Mouse (Mus musculus) gastrocnemius, adult 2 months (tissue): ENCODE results near the gene Hyal6. TPM values are rescaled to one million over a fixed set of nuclear protein-coding genes. Genes with fewer than 3 reads are reported as not detected.

Source experiments
- DNase-seq: peaks from one replicate; pipeline ENCODE4 v3.0.0; 2022
- H3K27ac ChIP-seq: fragments of 200-600 bp; 2 replicates; pipeline ENCODE4 v1.8.1; 2022; ENCODE audit warnings: mild to moderate bottlenecking
- H3K4me3 ChIP-seq: fragments of 200-600 bp; 2 replicates; pipeline ENCODE4 v1.8.1; 2022; ENCODE audit warnings: mild to moderate bottlenecking, moderate library complexity
- CTCF ChIP-seq: fragments of 200-600 bp; IDR thresholded peaks from 2 replicates; pipeline ENCODE4 v1.8.1; 2022; ENCODE audit warnings: antibody characterized with exemption, mild to moderate bottlenecking, moderate library complexity
- intact Hi-C: fragments of 180-260 bp; cut with DNase I; formaldehyde crosslinking; loops from one replicate; pipeline ENCODE4 v1.15.1; 2025
- long read RNA-seq, 2 experiments: library from polyadenylated mRNA; stranded (forward); transcript quantifications; one replicate each; pipeline ENCODE4 v2.0.0; 2021
- total RNA-seq, 2 experiments: library from RNA; stranded (reverse); gene quantifications; 2 replicates each; pipeline ENCODE4 v1.2.3; 2021

The Hyal6 gene
- total RNA-seq = not detected
- long read RNA-seq, experiment 1 = 0 reads
- long read RNA-seq, experiment 2 = 0 reads

- Histone ChIP-seq H3K27ac (no peak within 1 kb of the TSS), H3K4me3 (no peak within 1 kb of the TSS)
- TF ChIP-seq CTCF = no peak
- intact Hi-C loops = no loop called here
- DNase-seq = no peak
Measured at GRCm38 (mm10) chr6:24732945-24733344, at the start of gene Hyal6. TSS of gene Hyal6 (plus strand) at chr6:24733245.

GRCm38 (mm10) chr6:24687871-24688270 is 45.2 kb upstream of the Hyal6 start:
- no peak for TF ChIP-seq CTCF
- no peak for DNase-seq
- H3K4me3 ChIP-seq = no peak overlapping the region
- H3K27ac ChIP-seq = no peak overlapping the region
- intact Hi-C loops = no loop called here

DNA sequence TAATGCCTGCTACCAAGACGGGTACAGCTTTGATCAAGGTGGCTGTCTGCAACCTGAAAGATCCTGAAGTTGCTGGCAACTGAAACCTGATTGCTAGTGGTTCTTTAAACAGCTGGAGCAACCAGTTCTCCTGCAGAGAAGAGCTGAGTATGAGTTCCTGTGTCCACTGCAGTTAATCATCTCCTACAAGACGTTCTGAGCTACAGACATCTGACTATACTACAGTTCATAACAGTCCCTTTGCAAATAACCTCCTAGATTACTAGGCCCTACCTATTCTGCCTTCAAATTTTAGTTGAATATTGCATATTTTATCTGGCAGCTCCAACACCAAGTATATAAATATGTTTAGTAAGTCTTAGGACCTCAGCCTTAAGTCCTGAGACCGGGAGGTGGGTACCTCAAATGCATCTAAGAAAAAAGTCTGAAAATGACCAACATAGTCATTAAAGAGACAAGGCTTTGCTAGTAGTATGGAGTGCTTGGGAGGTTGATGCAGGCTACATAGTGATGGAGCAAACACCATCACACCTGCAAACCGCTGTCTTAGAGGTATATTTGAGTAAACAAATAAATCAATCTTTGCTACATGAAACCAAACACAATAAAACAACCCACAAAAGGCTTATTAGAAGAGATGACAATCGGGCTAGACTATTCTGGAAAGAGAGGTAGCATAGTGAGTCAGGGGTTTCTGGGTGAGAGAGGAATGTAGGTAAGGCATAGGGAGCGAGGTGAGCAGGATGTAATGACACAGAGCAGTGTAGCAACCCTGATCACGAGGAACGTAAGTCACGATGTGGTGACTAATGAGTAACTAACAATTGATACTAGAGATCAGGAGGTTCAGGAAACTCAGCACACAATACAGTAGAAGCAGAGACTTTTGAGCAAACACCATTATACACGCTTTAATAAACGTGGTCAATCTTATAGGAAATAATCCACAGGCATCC is 38.3 kb upstream of the Hyal6 start:
- Histone ChIP-seq H3K27ac (no peak overlapping the region), H3K4me3 (no peak overlapping the region)
- TF ChIP-seq CTCF = no peak
- intact Hi-C loops = no loop called here
- DNase-seq = no peak

- no peak for DNase-seq
- TF ChIP-seq CTCF = no peak
- intact Hi-C loops = no loop called here
- Histone ChIP-seq H3K4me3 (no peak overlapping the region), H3K27ac (no peak overlapping the region)
Measured at GRCm38 (mm10) chr6:24696117-24696516, 36.9 kb upstream of the Hyal6 start.

DNA sequence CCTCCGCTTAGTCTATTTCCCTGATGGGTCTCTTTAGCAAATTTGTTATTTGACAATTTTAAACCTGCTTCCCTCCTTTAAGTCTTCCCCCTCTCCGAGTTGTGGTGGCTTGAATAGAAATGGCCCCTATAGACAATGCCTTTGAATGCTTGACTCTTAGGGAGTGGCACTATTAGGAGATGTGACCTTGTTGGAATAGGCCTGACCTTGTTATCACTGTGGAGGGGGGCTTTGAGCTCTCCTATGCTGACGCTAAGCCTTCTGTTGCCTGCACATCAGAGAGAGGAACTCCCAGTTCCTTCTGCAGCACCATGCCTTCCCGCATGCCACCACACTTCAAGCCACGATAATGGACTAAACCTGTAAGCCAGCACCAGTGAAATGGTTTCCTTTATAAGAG is 35.8 kb upstream of the Hyal6 start:
- intact Hi-C loops = no loop called here
- H3K4me3 ChIP-seq = no peak overlapping the region
- no peak for TF ChIP-seq CTCF
- DNase-seq = no peak
- no peak overlapping the region for H3K27ac ChIP-seq

DNA sequence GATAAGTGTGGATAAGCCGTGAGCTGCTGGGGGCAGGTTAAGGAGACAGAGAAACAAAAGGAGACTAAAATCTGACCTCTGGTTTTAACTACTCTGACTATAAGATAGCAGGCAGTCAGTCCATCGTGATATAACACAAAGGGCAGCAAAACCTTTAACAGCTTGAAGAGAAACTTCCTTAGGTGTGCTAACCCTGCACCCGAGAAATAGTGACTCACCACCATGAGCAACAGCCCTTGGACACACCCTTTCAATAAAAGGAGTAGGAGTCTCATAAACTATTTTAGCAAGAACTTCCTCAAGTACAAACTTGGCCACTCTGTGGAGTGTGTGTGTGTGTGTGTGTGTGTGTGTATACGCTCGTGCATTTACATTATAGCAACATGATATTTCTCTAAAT is 26.0 kb upstream of the Hyal6 start:
- no peak overlapping the region for H3K4me3 ChIP-seq
- no peak overlapping the region for H3K27ac ChIP-seq
- intact Hi-C loops = no loop called here
- no peak for DNase-seq
- TF ChIP-seq CTCF = no peak

- no peak for DNase-seq
- Histone ChIP-seq H3K27ac (no peak overlapping the region), H3K4me3 (no peak overlapping the region)
- TF ChIP-seq CTCF = no peak
- intact Hi-C loops = no loop called here
Measured at GRCm38 (mm10) chr6:24707499-24707898, 25.5 kb upstream of the Hyal6 start.

DNA sequence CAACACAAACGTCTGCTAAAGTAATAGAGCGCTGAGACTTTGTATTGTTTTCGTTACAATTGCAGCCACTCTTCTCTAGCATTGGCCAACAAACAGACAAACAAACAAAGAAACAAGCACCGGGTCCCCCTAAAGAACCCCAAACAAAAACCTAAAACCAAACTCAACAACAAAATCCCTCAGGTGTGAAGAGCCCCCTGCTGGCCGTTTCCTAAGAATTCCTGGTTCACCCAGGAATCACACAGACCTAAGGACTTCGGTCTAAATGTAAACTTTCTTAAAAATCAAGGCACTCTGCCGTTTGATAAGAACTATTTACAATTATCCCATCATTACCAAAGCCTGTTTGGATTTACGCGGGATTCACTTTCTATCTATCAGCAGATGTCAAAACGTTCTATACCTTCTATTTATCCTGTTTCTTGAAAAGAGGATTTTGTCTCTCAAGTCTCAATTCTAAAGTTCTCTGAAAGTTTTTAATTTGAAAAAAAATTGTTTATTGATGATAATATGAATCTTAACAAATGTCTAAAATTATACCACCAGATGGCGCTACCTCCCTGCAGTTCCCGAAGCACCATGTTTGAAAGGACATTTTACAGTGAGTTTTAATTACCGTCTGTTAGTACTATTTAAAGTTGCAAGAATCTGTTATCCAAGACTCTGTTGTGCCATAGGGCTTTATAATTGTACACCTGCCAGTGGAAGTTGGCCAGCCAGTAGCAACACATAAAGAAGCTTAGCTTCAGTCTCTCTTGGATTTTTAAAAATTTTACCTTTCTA is 11.5 kb upstream of the Hyal6 start:
- peak; percentile 48 for TF ChIP-seq CTCF
- H3K27ac ChIP-seq = no peak overlapping the region
- H3K4me3 ChIP-seq = peak overlapping the region; percentile 30; the same call in 1 of the 2 replicates
- DNase-seq = peak; percentile 25
- intact Hi-C loops = loop anchor here (5.0 kb wide), 2 partner anchors 189 to 229 kb away; no protein-coding TSS in a partner anchor

DNA sequence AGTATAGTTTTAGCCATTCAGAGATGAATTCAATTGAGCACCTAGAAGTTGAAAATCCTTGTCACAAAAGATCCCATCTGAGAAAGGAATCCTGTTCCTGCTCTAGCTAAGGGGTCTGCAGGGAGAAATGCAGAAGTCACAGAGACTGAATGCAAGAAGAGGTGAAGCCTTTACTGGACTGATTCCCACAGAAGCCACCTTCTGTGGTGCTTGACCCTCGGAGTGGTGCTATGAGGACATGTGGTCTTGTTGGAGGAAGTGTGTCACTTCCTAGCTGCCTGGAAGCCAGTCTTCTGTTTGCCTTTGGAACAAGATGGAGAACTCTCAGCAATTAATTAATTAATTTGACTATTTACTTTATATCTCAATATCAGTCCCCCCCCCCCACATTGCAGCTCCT is 4.9 kb upstream of the Hyal6 start:
- no peak for TF ChIP-seq CTCF
- Histone ChIP-seq H3K4me3 (no peak overlapping the region), H3K27ac (no peak overlapping the region)
- intact Hi-C loops = no loop called here
- no peak for DNase-seq

GRCm38 (mm10) chr6:24734565-24734964 is 1.5 kb downstream of the Hyal6 start:
- TF ChIP-seq CTCF = no peak
- intact Hi-C loops = no loop called here
- H3K27ac ChIP-seq = no peak overlapping the region
- no peak overlapping the region for H3K4me3 ChIP-seq
- DNase-seq = no peak

GRCm38 (mm10) chr6:24748029-24748428 is 15.0 kb downstream of the Hyal6 start, which contains the start of gene Hyal4:
TSS of gene Hyal4 (plus strand) at chr6:24748329.
- no peak for TF ChIP-seq CTCF
- H3K4me3 ChIP-seq = no peak within 1 kb of the TSS
- no peak for DNase-seq
- no peak within 1 kb of the TSS for H3K27ac ChIP-seq
- intact Hi-C loops = no loop called here

DNA sequence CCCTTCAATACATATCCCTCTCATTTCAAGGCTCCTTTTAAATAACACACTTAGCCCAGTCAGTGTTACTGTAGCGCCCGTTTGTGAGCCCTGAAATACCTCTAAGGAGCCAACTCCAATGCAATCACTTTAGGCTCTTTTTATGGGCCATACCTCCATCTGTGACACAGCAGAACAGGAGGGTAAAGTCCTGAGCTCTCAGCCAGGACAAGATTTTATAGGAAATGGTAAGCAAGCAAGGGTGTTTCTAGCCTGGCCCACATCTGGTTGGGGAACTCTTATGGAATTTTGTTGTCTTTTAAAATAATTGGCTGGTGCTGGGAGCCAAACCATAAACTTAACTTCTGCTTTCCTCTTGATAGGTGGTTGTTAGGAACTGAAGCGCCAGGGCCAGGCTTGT is 26.2 kb downstream of the Hyal6 start:
- Histone ChIP-seq H3K27ac (no peak overlapping the region), H3K4me3 (no peak overlapping the region)
- DNase-seq = no peak
- TF ChIP-seq CTCF = no peak
- intact Hi-C loops = no loop called here

- no peak overlapping the region for H3K4me3 ChIP-seq
- intact Hi-C loops = no loop called here
- no peak overlapping the region for H3K27ac ChIP-seq
- no peak for TF ChIP-seq CTCF
- DNase-seq = no peak
Measured at GRCm38 (mm10) chr6:24766261-24766660, 33.2 kb downstream of the Hyal6 start.
